Mouse (Mus musculus) large intestine, adult 2 months (tissue): ENCODE measurements at regions not wholly inside any gene's neighbourhood (a gene's known extent, or its start where the extent isn't known, plus 50 kb on each side); places are given as distances from the start of the nearest gene placed in this dataset.
"Not testable (repeated sequence)": the region's sequence is repeated elsewhere in the genome, so short reads cannot be mapped to it uniquely, and the experiment has no call there.

Experiments
- DNase-seq: peaks from one replicate; pipeline ENCODE4 v3.0.0-alpha.2; 2012; ENCODE audit warnings: low read depth, low spot score
- WGBS: fragments of 180-500 bp; shearing (Covaris S2); methylation state at CpG from one replicate; pipeline ENCODE4 v1.1.7; 2018; 5-methylcytosine and 5-hydroxymethylcytosine counted together

DNA sequence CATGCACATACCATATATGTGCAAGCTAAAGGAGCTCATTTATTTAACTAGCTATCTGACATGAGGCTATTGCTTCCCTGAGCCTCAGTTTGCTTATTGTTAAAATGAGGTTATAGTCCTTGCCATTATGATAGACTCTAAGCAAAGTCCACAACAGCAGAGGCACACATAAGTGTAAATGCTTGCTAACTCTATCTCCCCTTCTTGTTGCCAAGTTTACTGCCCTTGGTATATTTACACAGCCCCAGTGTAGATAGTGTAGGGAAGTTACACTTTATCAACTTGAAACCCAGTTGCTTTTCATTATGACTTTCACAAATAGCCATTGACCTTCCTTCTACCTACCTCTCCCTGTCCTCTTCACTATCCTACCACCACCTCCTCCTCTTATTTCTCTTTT lies 782.6 kb upstream of the Agtr1b start:
- peak; percentile 21 for DNase-seq

DNA sequence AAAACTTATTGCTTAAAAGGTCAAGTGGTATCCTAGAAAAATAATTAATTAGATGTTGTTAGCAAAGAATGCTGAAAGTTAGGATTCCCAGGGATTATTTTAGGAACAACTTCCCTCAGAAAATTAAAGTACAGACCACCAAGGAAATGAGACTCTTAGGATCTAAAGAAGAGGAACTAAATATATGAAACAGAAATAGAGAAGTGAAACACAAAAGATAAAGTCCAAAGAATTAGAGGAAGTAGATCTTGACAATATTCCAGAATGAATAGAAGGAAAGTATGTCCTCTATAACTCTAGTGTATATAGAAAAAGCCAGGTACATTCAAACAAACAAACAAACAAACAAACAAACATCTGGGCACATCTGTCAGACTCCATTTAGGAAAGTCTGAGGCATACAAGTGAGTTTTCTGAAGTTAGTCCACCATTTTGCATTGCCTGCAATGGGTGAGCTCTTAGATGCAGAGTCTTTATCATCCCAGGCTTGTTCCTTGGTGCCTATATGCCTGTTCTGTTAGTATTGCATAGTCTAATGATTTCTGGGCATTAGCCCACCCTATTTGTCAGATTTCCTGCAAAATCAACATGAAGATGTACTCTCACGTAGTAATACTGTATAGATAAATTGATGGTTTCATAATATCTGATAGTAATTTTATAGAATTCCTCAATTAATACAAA lies 762.0 kb upstream of the Agtr1b start:
- DNase-seq = no peak
- 93% methylated on average over 1 of the region's 1 CpGs for WGBS

DNA sequence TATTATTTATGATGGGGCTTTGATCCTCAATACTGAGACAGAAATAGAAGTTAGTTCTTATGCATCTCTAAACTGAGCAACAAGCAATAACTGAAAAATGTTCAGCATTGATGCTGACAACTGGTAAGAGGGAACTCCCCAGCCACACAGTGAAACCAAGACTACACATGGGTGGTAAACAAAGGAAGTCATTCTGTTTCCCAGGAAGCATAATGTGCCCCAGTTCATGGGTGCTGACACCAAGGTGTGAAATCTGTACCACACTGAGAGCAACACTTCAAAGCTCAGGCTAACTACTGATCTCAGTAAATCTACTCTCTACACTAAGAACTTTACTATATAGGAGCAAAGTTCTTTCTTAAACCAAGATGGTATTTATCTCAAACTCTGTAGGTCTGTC lies 759.2 kb upstream of the Agtr1b start:
- DNase-seq = no peak

DNA sequence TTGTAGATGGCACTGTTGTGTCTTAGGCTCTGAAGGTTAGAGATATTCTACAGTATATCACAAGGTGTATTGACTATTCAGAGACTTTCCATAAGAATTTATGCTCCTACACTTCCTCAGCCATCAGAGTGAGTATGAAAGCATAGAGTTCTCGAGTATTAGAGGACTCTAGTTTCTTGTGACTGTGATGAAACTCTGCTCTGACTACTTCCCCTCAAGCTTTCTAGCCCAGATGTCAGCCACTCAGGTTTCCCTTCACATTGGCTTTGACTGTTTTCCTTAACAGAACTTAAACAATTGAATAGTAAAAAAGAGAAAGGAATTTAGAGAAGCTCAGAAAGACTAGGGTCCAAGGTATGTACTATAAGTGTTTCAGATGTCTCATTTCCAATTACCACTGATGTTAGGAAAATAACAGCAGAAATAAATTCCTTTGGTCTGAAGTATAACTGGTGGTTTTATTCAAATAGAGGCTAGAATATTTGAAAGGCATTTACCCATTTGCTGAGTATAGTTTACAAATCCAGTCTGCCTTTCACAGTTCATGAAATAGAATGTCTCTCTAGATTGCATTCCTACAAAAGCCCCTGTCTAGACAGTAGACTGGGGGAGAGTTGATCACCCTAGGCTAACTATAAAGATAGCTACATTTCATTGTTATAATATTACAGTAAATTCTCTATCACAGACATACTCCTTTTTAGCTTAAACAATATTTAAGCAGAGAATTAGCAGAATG lies 751.4 kb upstream of the Agtr1b start:
- no peak for DNase-seq
- WGBS = 71% methylated on average over 1 of the region's 1 CpGs

DNA sequence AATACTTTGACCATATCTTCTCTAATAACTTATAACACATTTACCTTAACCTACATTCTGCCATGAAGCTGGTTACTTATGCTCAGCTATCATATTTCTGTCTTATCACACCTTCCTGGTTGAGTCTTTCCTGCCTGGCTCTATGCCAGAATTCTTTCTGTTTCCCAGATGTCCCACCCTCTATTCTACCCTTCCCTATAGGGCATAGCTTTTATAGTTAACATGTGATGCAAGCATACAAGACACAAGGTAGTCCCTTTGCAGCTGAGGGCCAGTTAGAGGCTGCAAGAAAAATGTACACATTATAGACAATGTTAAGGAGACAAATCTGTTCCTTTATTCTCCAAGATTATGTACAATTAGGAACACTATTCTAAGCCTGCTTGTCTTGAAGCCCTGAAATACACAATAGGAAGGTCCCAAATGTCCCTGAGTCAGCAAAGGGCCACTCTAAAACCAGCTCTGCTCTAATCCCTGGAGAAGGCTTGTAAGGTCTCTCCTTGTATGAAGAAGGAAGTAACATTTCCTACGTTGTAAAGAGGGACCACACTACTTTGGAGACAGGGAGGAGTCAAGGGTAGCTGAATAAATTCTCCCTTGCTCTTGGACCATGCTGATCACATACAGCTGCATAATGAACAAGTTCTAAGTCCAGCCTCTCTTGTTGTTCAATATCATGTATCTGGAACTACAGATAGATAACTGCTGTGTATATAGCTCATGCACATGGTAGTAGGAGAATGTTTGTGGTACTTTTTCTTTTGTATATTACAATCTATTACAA lies 745.0 kb upstream of the Agtr1b start:
- DNase-seq = peak; percentile 45
- 14% methylated on average over 1 of the region's 1 CpGs for WGBS

DNA sequence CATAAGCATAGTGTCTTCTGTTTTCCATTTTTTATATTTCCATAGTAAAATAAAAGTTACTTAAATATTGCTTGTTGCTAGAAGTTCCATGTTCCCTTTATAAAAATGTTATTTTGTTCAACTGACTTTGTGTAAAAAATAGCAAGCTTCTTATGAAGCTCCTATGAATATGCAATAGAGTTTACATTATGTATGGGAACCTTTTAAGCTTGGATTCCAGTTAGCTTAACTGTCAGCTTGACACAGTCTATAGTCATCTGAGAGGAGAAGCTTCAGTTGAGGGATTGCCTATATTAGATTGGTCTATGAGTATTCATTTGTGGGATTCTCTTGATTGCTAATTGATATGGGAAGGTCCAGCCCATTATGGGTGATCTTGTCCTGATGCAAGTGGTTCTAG lies 723.2 kb upstream of the Agtr1b start:
- no peak for DNase-seq

DNA sequence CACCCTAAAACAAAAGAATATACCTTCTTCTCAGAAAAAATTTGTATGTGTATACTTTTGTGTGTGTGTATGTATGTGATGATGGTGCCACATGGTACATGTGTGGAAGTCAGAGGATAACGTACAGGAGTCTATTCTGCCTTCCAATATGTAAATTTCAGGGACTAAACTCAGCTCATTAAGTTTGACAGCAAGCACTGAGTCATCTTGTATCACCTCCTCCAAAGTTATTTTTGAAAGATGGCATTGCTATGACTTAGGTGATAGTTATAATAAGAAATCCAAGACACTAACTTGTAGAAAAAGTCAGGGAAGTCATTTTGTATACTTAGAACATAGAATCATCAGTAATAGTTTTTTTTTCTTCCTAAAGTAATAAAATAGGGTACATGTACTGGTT lies 719.4 kb upstream of the Agtr1b start:
- WGBS = 63% methylated on average over 1 of the region's 1 CpGs

DNA sequence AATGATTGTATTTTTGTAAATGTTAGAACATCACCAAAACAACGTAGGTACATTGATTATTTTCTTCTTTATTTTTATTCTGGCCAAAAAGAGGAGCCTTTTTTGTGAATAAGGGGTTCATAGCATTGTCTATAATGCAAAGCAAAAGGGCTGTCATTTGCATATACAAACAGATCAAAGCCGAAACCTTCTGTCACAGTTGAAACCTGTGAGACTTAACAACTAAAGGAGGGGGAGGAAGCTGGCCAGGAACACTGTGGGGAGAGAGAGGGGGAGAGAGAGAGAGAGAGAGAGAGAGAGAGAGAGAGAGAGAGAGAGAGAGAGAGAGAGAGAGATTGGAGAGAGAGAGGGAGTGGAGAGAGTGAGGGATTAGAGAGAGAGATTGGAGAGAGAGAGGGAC lies 710.6 kb upstream of the Agtr1b start:
- no peak for DNase-seq
- 58% methylated on average over 2 of the region's 2 CpGs for WGBS

More for the DNA sequence above, 719.4 kb upstream of the Agtr1b start:
- DNase-seq = no peak

DNA sequence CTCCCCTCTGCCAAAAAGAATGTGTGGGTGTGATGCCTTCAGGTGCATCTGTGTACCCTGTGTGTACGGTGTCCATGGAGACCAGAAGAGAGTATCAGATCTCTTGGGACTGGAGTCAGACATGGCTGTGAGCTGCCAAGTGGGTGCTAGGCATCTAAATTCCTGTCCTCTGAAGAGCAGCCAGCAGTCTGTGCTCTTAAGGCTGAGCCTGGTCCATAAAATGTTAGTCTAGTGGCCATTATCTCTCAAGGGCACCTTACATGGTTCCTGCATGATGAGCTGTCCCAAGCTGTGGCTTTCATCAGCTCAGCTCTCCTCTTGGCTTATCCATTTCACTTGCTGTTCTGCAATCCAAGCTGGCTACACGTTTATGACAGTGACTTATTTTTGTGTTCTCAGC lies 686.4 kb upstream of the Agtr1b start:
- 65% methylated on average over 1 of the region's 2 CpGs for WGBS

DNA sequence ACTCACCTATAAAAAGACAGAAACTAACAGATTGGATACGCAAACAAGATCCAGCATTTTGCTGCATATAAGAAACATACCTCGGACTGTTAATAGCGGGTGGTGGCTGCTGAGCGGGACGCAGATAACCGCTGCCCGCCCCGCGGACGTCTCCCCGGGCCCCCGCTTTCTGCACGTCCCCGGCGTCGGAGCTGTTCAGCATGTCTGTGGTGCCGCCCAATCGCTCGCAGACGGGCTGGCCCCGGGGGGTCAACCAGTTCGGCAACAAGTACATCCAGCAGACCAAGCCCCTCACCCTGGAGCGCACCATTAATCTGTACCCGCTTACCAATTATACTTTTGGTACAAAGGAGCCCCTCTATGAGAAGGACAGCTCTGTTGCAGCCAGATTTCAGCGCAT lies 682.4 kb upstream of the Agtr1b start:
- DNase-seq = not testable (repeated sequence)
- 80% methylated on average over 24 of the region's 25 CpGs for WGBS

More for the DNA sequence above, 686.4 kb upstream of the Agtr1b start:
- DNase-seq = not testable (repeated sequence)

DNA sequence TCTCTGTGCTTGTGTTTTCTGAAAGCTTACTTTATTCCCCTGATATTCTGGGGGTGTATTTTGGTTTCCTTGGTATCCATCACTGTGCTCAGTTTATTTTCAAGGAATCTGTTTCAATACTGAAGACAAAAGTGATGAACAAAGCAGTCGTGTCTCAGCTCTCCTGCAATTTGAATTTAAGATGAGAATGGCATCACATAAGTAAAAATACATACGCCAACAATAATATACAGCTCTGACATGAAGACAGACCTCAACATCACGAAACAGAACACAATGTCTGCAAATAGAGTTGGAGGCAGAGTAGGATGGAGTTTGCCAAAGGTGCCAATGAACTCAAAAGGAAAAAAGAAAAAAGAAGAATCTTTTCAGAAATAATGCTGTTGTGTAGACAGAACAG lies 679.0 kb upstream of the Agtr1b start:
- 72% methylated on average over 3 of the region's 3 CpGs for WGBS
- no peak for DNase-seq

DNA sequence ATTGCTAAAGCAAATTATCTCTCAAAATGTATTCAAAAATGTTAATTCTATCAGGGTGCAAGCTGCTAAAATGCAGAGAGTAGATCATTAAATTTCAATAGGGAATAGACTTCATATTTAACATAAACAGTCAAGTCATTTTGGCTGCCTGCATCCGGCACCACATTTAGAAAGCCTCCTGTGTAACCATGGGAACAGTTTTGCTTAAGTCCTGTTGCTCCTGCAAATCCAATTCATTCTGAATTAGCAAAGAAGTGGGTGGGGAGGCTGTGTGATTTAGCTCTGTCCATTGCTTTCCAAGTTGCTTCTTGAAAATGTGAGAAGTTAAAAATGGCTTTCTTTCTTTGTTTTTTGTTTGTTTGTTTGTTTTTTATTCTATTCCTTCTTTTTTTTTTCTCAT lies 658.9 kb upstream of the Agtr1b start:
- WGBS = 54% methylated on average over 1 of the region's 1 CpGs
- DNase-seq = no peak

DNA sequence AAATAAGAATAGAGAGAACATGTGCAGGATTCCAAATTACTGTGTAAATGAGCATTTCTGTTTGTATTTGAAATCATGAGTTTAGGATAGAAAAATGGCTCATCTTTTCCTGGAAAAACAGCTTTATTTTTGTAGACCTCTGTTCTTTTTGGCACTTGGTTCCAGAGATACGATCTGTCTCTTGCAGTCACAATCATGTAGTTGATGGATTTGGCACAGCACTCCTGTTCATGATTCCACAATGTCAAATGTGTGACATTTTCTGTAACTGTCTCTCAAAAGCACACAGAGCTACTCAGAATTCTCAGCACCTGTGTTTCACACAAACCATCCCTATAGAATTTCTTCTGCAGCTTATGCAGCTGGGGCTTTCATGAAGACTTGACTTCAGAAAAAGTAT lies 654.0 kb upstream of the Agtr1b start:
- no peak for DNase-seq
- 68% methylated on average over 1 of the region's 1 CpGs for WGBS

DNA sequence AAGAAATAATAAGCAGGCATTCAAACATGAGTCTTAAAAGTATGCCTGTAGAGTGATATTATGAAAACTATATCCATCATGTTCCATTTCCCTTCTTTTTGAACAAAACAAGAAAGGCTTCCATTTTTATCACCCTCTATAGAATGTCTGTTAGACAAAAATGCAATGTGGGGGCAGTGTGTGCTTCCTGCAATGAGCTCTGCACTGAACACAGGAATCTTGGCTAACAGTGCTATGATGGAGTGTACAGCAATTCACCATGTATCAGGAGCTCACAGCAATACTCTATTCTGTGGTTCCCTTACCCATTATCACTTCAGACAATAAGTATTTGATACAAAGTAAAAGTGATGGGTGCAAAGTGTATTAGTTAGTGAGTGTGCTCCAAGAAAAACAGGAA lies 653.3 kb upstream of the Agtr1b start:
- DNase-seq = no peak

DNA sequence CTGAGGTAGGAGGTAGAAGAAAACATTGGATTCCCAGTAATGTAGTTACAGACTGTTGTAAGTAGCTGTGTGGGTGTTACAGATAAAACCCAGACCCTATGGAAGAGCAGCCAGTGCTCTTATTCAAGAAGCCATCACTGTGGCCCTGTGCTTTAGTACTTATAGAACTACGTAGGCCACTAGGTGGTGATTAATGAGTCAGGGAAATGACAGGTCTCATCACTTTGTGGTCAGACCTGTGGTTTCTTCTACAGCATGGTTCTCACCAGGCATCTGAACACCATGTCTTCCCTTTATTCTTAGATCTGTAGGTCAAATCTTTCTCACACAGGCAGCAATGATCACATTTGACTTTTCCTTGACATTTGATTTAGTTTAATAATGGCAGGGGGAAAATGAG lies 642.7 kb upstream of the Agtr1b start:
- DNase-seq = no peak
- 89% methylated on average over 1 of the region's 1 CpGs for WGBS

DNA sequence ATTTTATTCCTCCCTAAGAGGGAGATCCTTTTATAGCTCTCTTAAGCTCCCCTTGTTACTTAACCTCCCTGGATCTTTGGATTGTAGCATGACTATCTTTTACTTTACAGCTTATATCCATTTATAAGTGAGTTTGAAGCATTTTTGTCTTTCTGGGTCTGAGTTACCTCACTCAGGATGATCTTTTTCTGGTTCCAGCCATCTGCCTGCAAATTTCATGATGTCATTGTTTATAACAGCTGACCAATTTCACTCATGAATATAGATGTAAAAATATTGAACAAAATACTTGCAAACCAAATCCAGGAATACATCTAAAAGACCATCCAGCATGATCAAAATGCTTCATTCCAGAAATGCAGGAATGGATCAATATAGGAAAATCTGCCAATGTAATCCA lies 631.3 kb upstream of the Agtr1b start:
- no peak for DNase-seq

DNA sequence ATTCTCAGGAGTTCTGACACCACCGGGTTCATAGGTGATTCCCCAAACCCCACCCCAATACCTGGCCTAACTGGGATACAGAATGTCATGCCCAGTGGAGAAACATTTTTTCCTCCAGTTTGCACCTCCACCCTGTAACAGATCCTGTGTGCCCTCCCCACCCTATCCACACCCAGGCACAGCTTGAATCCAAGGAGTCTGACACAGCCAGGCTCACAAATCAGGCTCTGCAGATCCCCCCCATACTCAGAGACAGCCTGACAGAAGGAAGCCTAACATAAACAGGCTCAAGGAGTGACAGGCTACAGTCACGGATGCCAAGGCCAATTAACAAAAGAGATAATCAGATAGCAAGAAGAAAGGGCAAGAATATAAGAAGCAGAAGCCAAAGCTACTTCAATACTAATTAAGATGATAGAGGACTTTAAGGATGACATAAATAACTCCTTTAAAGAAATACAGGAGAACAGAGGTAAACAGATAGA lies 622.6 kb upstream of the Agtr1b start:
- DNase-seq = no peak
- 54% methylated on average over 2 of the region's 2 CpGs for WGBS

DNA sequence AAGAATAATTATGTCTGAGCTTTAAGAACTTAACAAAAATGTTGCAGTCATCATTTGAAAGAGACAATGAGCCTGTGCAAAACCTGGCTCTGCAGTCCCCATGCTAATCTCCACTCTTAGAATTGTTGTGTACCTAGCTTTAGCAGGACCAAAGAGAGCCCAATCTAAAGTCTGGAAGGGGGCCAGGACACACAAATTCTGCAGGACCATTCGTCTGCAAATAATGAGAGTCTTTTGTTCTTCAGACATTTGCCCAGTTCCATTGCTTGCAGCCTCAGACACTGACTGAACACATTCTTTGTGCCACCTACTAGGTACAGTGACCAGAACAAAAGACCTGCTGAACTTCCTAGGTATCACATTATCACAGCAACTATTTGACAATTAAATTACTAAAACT lies 620.0 kb upstream of the Agtr1b start:
- WGBS = 28% methylated on average over 1 of the region's 1 CpGs
- DNase-seq = no peak

DNA sequence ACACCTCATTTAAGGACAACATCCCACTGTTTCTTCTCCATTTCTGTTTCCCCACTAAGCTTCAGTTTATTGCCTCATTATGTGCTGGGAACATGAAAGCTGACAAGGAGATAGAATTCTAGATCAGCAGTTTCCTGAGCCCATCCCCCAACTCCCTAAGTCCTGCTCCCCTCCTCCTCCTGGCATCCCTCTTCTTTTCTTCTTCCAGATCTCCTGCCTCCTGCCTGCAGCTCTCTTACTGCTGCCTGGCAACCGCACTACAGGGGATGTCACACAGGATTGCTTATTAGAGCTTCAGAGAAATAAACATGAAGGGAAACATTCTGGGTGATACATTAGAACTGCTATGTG lies 619.4 kb upstream of the Agtr1b start:
- DNase-seq = no peak
- 43% methylated on average over 1 of the region's 1 CpGs for WGBS

DNA sequence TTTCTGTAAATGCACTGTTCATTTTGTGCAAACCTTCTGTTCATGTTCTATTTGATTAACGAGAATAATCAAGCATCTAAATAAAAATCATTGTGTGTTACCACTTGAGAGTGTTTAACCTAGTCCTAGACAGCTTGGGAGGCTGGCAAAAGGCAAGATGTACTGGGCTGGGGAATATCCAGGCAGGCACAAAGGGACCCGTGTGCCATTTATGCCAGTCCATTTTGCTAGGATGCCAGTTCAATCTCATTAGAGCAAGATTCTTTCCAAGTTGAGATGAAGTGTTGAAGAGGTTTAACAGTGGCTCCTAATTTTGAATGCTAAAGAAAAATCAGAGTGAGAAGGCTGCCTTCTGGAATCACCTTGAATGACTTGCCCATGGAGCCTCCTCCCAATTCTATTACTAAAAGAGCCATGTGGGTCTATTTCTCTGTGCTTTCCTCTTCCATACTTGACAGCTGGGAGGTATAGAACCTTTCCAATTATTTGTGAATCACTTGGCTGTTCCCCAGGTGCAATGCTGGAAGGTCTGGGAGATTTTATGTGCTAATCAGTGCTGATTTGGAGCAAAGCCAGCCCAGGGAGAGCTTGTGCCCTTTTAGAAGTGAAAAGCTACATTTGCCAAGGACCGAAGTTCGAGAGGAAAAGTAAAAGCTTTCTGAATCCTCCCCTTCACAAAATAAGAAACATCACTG lies 618.9 kb upstream of the Agtr1b start:
- no peak for DNase-seq

More for the DNA sequence above, 618.9 kb upstream of the Agtr1b start:
- 46% methylated on average over 4 of the region's 4 CpGs for WGBS
